Mouse (Mus musculus): ENCODE results near the gene Iqschfp. TPM values are rescaled to one million over a fixed set of nuclear protein-coding genes. Genes with fewer than 3 reads are reported as not detected.

Gene Iqschfp
- polyA plus RNA-seq, 1 experiment, result not detected

GRCm38 (mm10) chr3:67918634-67919259 is 26.7 kb downstream of the Iqschfp start:
- Histone ChIP-seq H3K36me3 (ENCODE audit: control insufficient read depth, insufficient read depth, low read length) (no peaks in the 10 kb centered on the region), H3K4me1 (replicated peaks; ENCODE audit: control insufficient read depth, insufficient read depth, low read length) (no peaks in the 10 kb centered on the region), H3K27me3 (ENCODE audit: control insufficient read depth, insufficient read depth, low read length) (no peaks in the 10 kb centered on the region), H3K4me3 (ENCODE audit: control insufficient read depth, insufficient read depth, low read length) (no peak overlapping the region), H3K27ac (ENCODE audit: control insufficient read depth, insufficient read depth, low read length) (no peak overlapping the region)
- WGBS, result 81% methylated on average over 8 of the region's 8 CpGs
- no peak for DNase-seq
- no peak for TF ChIP-seq POLR2A (IDR thresholded peaks at IDR 0.05; ENCODE audit: control insufficient read depth, extremely low read depth, insufficient read depth, low read length, poor library complexity)
- no peak for TF ChIP-seq CTCF (IDR thresholded peaks at IDR 0.05; ENCODE audit: borderline replicate concordance, control insufficient read depth, extremely low read depth, insufficient read depth, low read length, poor library complexity)

GRCm38 (mm10) chr3:67923095-67923494 is 31.1 kb downstream of the Iqschfp start:
- no peak overlapping the region for H3K4me3 ChIP-seq (ENCODE audit: control insufficient read depth, insufficient read depth, low read length)
- no peak for DNase-seq
- no peaks in the 10 kb centered on the region for H3K27me3 ChIP-seq (ENCODE audit: control insufficient read depth, insufficient read depth, low read length)
- TF ChIP-seq POLR2A (IDR thresholded peaks at IDR 0.05; ENCODE audit: control insufficient read depth, extremely low read depth, insufficient read depth, low read length, poor library complexity) (no peak), CTCF (IDR thresholded peaks at IDR 0.05; ENCODE audit: borderline replicate concordance, control insufficient read depth, extremely low read depth, insufficient read depth, low read length, poor library complexity) (no peak)
- H3K36me3 ChIP-seq (ENCODE audit: control insufficient read depth, insufficient read depth, low read length), result no peaks in the 10 kb centered on the region
- H3K27ac ChIP-seq (ENCODE audit: control insufficient read depth, insufficient read depth, low read length), result no peak overlapping the region
- no peaks in the 10 kb centered on the region for H3K4me1 ChIP-seq (replicated peaks; ENCODE audit: control insufficient read depth, insufficient read depth, low read length)
- 86% methylated on average over 4 of the region's 4 CpGs for WGBS

- 16% methylated on average over 2 of the region's 2 CpGs for WGBS
These were observed 33.4 kb downstream of the Iqschfp start for GRCm38 (mm10) chr3:67925453-67925852.

GRCm38 (mm10) chr3:67930424-67931133 is 38.5 kb downstream of the Iqschfp start:
- no peaks in the 10 kb centered on the region for H3K36me3 ChIP-seq (ENCODE audit: control insufficient read depth, insufficient read depth, low read length)
- H3K4me3 ChIP-seq (ENCODE audit: control insufficient read depth, insufficient read depth, low read length), result no peak overlapping the region
- WGBS, result 92% methylated on average over 10 of the region's 10 CpGs
- H3K27me3 ChIP-seq (ENCODE audit: control insufficient read depth, insufficient read depth, low read length), result no peaks in the 10 kb centered on the region
- H3K4me1 ChIP-seq (replicated peaks; ENCODE audit: control insufficient read depth, insufficient read depth, low read length), result no peaks in the 10 kb centered on the region
- TF ChIP-seq CTCF (IDR thresholded peaks at IDR 0.05; ENCODE audit: borderline replicate concordance, control insufficient read depth, extremely low read depth, insufficient read depth, low read length, poor library complexity), result no peak
- TF ChIP-seq POLR2A (IDR thresholded peaks at IDR 0.05; ENCODE audit: control insufficient read depth, extremely low read depth, insufficient read depth, low read length, poor library complexity), result no peak
- no peak for DNase-seq
- no peak overlapping the region for H3K27ac ChIP-seq (ENCODE audit: control insufficient read depth, insufficient read depth, low read length)

More at GRCm38 (mm10) chr3:67925453-67925852, 33.4 kb downstream of the Iqschfp start:
- H3K4me3 ChIP-seq (ENCODE audit: control insufficient read depth, insufficient read depth, low read length), result no peak overlapping the region
- no peak for TF ChIP-seq CTCF (IDR thresholded peaks at IDR 0.05; ENCODE audit: borderline replicate concordance, control insufficient read depth, extremely low read depth, insufficient read depth, low read length, poor library complexity)
- no peak for TF ChIP-seq POLR2A (IDR thresholded peaks at IDR 0.05; ENCODE audit: control insufficient read depth, extremely low read depth, insufficient read depth, low read length, poor library complexity)
- H3K36me3 ChIP-seq (ENCODE audit: control insufficient read depth, insufficient read depth, low read length), result no peaks in the 10 kb centered on the region
- no peak overlapping the region for H3K27ac ChIP-seq (ENCODE audit: control insufficient read depth, insufficient read depth, low read length)
- no peaks in the 10 kb centered on the region for H3K4me1 ChIP-seq (replicated peaks; ENCODE audit: control insufficient read depth, insufficient read depth, low read length)
- DNase-seq, result no peak
- no peaks in the 10 kb centered on the region for H3K27me3 ChIP-seq (ENCODE audit: control insufficient read depth, insufficient read depth, low read length)

- Histone ChIP-seq H3K27me3 (ENCODE audit: control insufficient read depth, insufficient read depth, low read length) (no peaks in the 10 kb centered on the region), H3K27ac (ENCODE audit: control insufficient read depth, insufficient read depth, low read length) (no peak overlapping the region), H3K4me3 (ENCODE audit: control insufficient read depth, insufficient read depth, low read length) (no peak overlapping the region), H3K36me3 (ENCODE audit: control insufficient read depth, insufficient read depth, low read length) (no peaks in the 10 kb centered on the region), H3K4me1 (replicated peaks; ENCODE audit: control insufficient read depth, insufficient read depth, low read length) (no peaks in the 10 kb centered on the region)
- DNase-seq, result no peak
- 97% methylated on average over 8 of the region's 8 CpGs for WGBS
- TF ChIP-seq CTCF (IDR thresholded peaks at IDR 0.05; ENCODE audit: borderline replicate concordance, control insufficient read depth, extremely low read depth, insufficient read depth, low read length, poor library complexity) (no peak), POLR2A (IDR thresholded peaks at IDR 0.05; ENCODE audit: control insufficient read depth, extremely low read depth, insufficient read depth, low read length, poor library complexity) (no peak)
These were observed 39.1 kb downstream of the Iqschfp start for GRCm38 (mm10) chr3:67931181-67931580.

GRCm38 (mm10) chr3:67931914-67932313 is 39.9 kb downstream of the Iqschfp start:
- no peak for DNase-seq
- Histone ChIP-seq H3K36me3 (ENCODE audit: control insufficient read depth, insufficient read depth, low read length) (no peaks in the 10 kb centered on the region), H3K27ac (ENCODE audit: control insufficient read depth, insufficient read depth, low read length) (no peak overlapping the region; the same call in 1 of the 2 replicates), H3K4me1 (replicated peaks; ENCODE audit: control insufficient read depth, insufficient read depth, low read length) (no peaks in the 10 kb centered on the region), H3K4me3 (ENCODE audit: control insufficient read depth, insufficient read depth, low read length) (no peak overlapping the region), H3K27me3 (ENCODE audit: control insufficient read depth, insufficient read depth, low read length) (no peaks in the 10 kb centered on the region)
- no peak for TF ChIP-seq POLR2A (IDR thresholded peaks at IDR 0.05; ENCODE audit: control insufficient read depth, extremely low read depth, insufficient read depth, low read length, poor library complexity)
- no peak for TF ChIP-seq CTCF (IDR thresholded peaks at IDR 0.05; ENCODE audit: borderline replicate concordance, control insufficient read depth, extremely low read depth, insufficient read depth, low read length, poor library complexity)
- 59% methylated on average over 3 of the region's 3 CpGs for WGBS

All from thymus, adult 2 months (tissue).